Mouse (Mus musculus) E14TG2a.4 (cell line): ENCODE results near the gene Ube2h.
"Not testable (repeated sequence)": the region's sequence is repeated elsewhere in the genome, so short reads cannot be mapped to it uniquely, and the experiment has no call there.

Experiments
- CTCF ChIP-seq: conservative IDR thresholded peaks from 2 replicates; pipeline ENCODE4 v1.5.1; 2014; ENCODE audit warnings: low read length
- NANOG ChIP-seq: IDR thresholded peaks from 2 replicates; pipeline ENCODE4 v1.6.1; 2014; ENCODE audit warnings: borderline replicate concordance, low read length, mixed read lengths
- POU5F1 ChIP-seq: IDR thresholded peaks from 2 replicates; pipeline ENCODE4 v1.6.1; 2014; ENCODE audit warnings: low read length, borderline replicate concordance

DNA sequence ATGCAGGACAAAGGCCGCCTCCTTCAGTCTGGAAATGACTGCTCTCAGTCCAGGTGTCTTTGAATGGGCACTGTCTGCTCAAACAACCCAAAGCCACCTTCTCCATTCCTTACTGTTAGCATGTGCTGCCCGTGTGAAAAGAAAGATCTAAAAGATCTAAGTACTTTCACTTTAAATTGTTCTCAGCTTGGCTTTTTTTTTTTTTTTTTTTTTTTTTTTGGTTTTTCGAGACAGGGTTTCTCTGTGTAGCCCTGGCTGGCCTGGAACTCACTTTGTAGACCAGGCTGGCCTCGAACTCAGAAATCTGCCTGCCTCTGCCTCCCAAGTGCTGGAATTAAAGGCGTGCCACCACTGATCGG lies 99.2 kb downstream of the Ube2h start:
- not testable (repeated sequence) for TF ChIP-seq CTCF, NANOG, POU5F1
